Mouse (Mus musculus): ENCODE measurements around the gene Slc25a26.

- TF ChIP-seq CTCF (IDR thresholded peaks at IDR 0.05; ENCODE audit: borderline replicate concordance, extremely low read depth, insufficient read depth, insufficient read length) (no peak), POLR2A (IDR thresholded peaks at IDR 0.05; ENCODE audit: borderline replicate concordance, extremely low read depth, insufficient read depth, insufficient read length, poor library complexity, severe bottlenecking) (no peak)
These were observed 41.0 kb downstream of the Slc25a26 start for GRCm38 (mm10) chr6:94541133-94541532.
